Mouse (Mus musculus) left cerebral cortex, adult 2 months (tissue): Measurements from ENCODE around the gene Olfr808. TPM values are rescaled to one million over a fixed set of nuclear protein-coding genes. Genes with fewer than 3 reads are reported as not detected.

ENCODE experiments used
- DNase-seq, 2 experiments: peaks; one replicate each; pipeline ENCODE4 v3.0.0; 2021 to 2022; ENCODE audit warnings: low spot score in 2 of 2, mixed read lengths in 1 of 2; ENCODE audit errors: extremely low spot score in 1 of 2
- H3K27ac ChIP-seq: fragments of 200-600 bp; 2 replicates; pipeline ENCODE4 v1.8.1; 2022
- H3K4me3 ChIP-seq: fragments of 200-600 bp; 2 replicates; pipeline ENCODE4 v1.8.1; 2022
- CTCF ChIP-seq: fragments of 200-600 bp; IDR thresholded peaks from 2 replicates; pipeline ENCODE4 v1.8.1; 2022; ENCODE audit warnings: antibody characterized with exemption, mild to moderate bottlenecking, moderate library complexity
- intact Hi-C: fragments of 180-260 bp; cut with DNase I; formaldehyde crosslinking; loops from one replicate; pipeline ENCODE4 v1.15.1; 2025
- long read RNA-seq, 2 experiments: library from polyadenylated mRNA; stranded (forward); transcript quantifications; one replicate each; pipeline ENCODE4 v2.0.0; 2021; ENCODE audit warnings: borderline mapping rate in 2 of 2
- microRNA-seq, 2 experiments: library from miRNA; unstranded; fragments of <30 nt; microRNA quantifications; one replicate each; pipeline ENCODE4 v1.2.0; 2021
- total RNA-seq, 2 experiments: library from RNA; stranded (reverse); gene quantifications; 2 replicates each; pipeline ENCODE4 v1.2.3; 2021

Gene Olfr808
- total RNA-seq = not detected
- long read RNA-seq, experiment 1 = 0 reads
- long read RNA-seq, experiment 2 = 0 reads

- intact Hi-C loops = no loop called here
- Histone ChIP-seq H3K4me3 (no peak within 1 kb of the TSS), H3K27ac (no peak within 1 kb of the TSS)
- no peak for DNase-seq
- no peak for TF ChIP-seq CTCF
These were observed at the start of gene Olfr808 for GRCm38 (mm10) chr10:129765182-129765581. TSS of gene Olfr808 (plus strand) at chr10:129765482.

GRCm38 (mm10) chr10:129729275-129729674 lies 36.0 kb upstream of the Olfr808 start, which contains the start of gene Olfr805:
TSS of gene Olfr805 (minus strand) at chr10:129729375.
- no peak for TF ChIP-seq CTCF
- intact Hi-C loops = no loop called here
- Histone ChIP-seq H3K27ac (no peak within 1 kb of the TSS), H3K4me3 (no peak within 1 kb of the TSS)
- DNase-seq = no peak

GRCm38 (mm10) chr10:129741821-129742220 lies 23.5 kb upstream of the Olfr808 start, which contains the start of gene Olfr806:
TSS of gene Olfr806 (minus strand) at chr10:129741921.
- no peak for TF ChIP-seq CTCF
- intact Hi-C loops = no loop called here

GRCm38 (mm10) chr10:129757693-129758092 lies 7.6 kb upstream of the Olfr808 start, which contains the start of gene Olfr807:
TSS of gene Olfr807 (minus strand) at chr10:129757793.
- TF ChIP-seq CTCF = no peak
- no peak for DNase-seq
- no peak within 1 kb of the TSS for H3K4me3 ChIP-seq
- intact Hi-C loops = no loop called here
- no peak within 1 kb of the TSS for H3K27ac ChIP-seq

More at GRCm38 (mm10) chr10:129741821-129742220, 23.5 kb upstream of the Olfr808 start, which contains the start of gene Olfr806:
- no peak within 1 kb of the TSS for H3K27ac ChIP-seq
- DNase-seq = no peak
- H3K4me3 ChIP-seq = no peak within 1 kb of the TSS

DNA sequence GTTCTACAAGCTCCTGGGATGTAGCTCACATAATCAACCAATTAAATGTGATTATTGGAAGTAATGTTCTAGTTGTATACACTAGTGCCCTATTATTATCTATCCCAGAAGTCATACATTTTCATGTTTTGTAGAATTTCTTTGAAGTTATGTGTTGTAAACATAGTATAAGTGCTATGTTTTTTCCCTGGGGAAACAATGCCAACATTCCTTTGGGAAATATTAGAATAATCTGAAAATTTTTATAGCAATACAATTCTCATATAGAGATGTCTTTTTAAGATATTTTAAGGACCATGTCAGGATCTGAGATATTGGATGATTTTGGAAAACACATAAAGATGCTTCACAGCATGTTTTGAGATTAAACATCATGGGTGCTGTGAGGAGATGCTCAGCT lies 9.1 kb downstream of the Olfr808 start, which contains the start of gene Olfr809:
Gene Olfr809 (plus strand): TSS at position 301 of the 400 bp plus-strand sequence.
- Histone ChIP-seq H3K27ac (no peak within 1 kb of the TSS), H3K4me3 (no peak within 1 kb of the TSS)
- intact Hi-C loops = no loop called here
- no peak for TF ChIP-seq CTCF
- no peak for DNase-seq

- TF ChIP-seq CTCF = no peak
- H3K27ac ChIP-seq = no peak overlapping the region
- intact Hi-C loops = no loop called here
- H3K4me3 ChIP-seq = no peak overlapping the region
- DNase-seq = no peak
These were observed 12.8 kb downstream of the Olfr808 start for GRCm38 (mm10) chr10:129778123-129778522.

DNA sequence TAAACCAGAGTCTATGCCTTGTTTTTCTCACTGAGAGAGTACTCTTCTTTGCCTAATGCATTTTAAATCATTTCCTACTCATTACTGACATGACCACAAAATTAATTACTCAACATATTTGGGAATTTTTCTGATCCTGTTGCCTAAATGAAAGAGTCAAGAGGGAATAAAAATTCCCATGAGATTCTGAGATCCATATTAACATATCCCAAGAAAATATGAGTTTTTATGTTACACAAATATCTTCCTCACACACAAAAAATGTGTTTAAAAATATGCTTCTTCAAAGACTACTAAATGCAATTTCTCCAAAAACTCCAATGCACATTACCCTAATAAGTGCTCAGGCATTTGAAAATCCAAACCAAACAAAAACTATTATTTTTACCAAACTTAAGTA lies 29.5 kb downstream of the Olfr808 start, which contains the start of gene Olfr810:
Gene Olfr810 (minus strand): TSS at position 101 of the 400 bp plus-strand sequence.
- DNase-seq = no peak
- Histone ChIP-seq H3K4me3 (no peak within 1 kb of the TSS), H3K27ac (no peak within 1 kb of the TSS)
- intact Hi-C loops = no loop called here
- TF ChIP-seq CTCF = no peak

DNA sequence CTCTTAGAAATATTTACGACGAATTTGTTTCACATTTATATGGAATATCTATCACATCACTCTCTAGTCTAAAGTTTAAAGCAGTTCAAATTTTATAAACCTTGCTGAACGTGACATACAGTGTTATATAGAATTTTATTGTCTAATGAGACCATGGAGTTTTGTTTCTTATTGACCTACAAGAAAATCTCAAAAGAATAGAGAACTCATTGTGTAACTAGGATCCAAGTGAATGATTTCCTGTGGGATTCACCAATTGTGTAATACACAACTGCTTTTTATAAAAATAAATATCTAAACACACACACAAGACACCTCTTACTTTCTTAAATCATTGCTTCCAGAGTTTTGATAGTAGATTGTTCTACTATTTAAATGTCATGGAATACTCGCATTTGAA lies 39.0 kb downstream of the Olfr808 start, which contains the start of gene Olfr811:
Gene Olfr811 (minus strand): TSS at position 101 of the 400 bp plus-strand sequence.
- no peak within 1 kb of the TSS for H3K27ac ChIP-seq
- H3K4me3 ChIP-seq = no peak within 1 kb of the TSS
- intact Hi-C loops = no loop called here
- no peak for DNase-seq
- no peak for TF ChIP-seq CTCF

Small RNAs within 50 kb of the gene (microRNA-seq; reads per million reads assigned to microRNA genes)
- gene Gm24485 = 0 reads per million in 2 experiments

Other genes starting within 250 kb of the Olfr808 start
- gene Olfr791, start 243.7 kb upstream of the Olfr808 start, total RNA-seq = not detected
- not detected for gene Olfr792, start 226.3 kb upstream of the Olfr808 start, total RNA-seq
- gene Olfr794, start 197.8 kb upstream of the Olfr808 start, total RNA-seq = not detected
- gene Olfr796, start 152.9 kb upstream of the Olfr808 start, total RNA-seq = not detected
- gene Olfr798, start 137.5 kb upstream of the Olfr808 start, total RNA-seq = not detected
- not detected for gene Olfr799, start 128.0 kb upstream of the Olfr808 start, total RNA-seq
- gene Olfr800, start 107.8 kb upstream of the Olfr808 start, total RNA-seq = not detected
- gene Olfr801, start 91.6 kb upstream of the Olfr808 start, total RNA-seq = not detected
- gene Olfr802, start 77.3 kb upstream of the Olfr808 start, total RNA-seq = under 1 TPM in 1 of 2 experiments, not detected in 1; 0.11 TPM
- not detected for gene Olfr803, start 71.2 kb upstream of the Olfr808 start, total RNA-seq
- not detected for gene Olfr804, start 62.3 kb upstream of the Olfr808 start, total RNA-seq
- gene Olfr805, start 36.1 kb upstream of the Olfr808 start, total RNA-seq = not detected
- not detected for gene Olfr806, start 23.6 kb upstream of the Olfr808 start, total RNA-seq
- not detected for gene Olfr807, start 7.7 kb upstream of the Olfr808 start, total RNA-seq
- not detected for gene Olfr809, start 9.2 kb downstream of the Olfr808 start, total RNA-seq
- gene Olfr810, start 29.4 kb downstream of the Olfr808 start, total RNA-seq = not detected
- gene Olfr811, start 38.9 kb downstream of the Olfr808 start, total RNA-seq = not detected
- gene Olfr812, start 80.6 kb downstream of the Olfr808 start, total RNA-seq = not detected
- gene Olfr813, start 89.9 kb downstream of the Olfr808 start, total RNA-seq = not detected
- gene Olfr814, start 114.4 kb downstream of the Olfr808 start, total RNA-seq = not detected
- not detected for gene Olfr815, start 140.4 kb downstream of the Olfr808 start, total RNA-seq
- not detected for gene Olfr816, start 150.1 kb downstream of the Olfr808 start, total RNA-seq
- not detected for gene Olfr818, start 183.6 kb downstream of the Olfr808 start, total RNA-seq
- not detected for gene Olfr819, start 201.8 kb downstream of the Olfr808 start, total RNA-seq
- gene Olfr247, start 210.7 kb downstream of the Olfr808 start, total RNA-seq = not detected
- gene Gm10310, start 219.6 kb downstream of the Olfr808 start, total RNA-seq = not detected
- not detected for gene Olfr820, start 247.1 kb downstream of the Olfr808 start, total RNA-seq